Mouse (Mus musculus) MEL (cell line): ENCODE results near the gene Ifit3. TPM values are rescaled to one million over a fixed set of nuclear protein-coding genes. Genes with fewer than 3 reads are reported as not detected.
A peak's percentile ranks its signal among the peaks of the same experiment; 100 is the strongest.

ENCODE experiments used
- DNase-seq: peaks from one replicate; pipeline ENCODE4 v3.0.0; 2011; ENCODE audit warnings: low read depth, low spot score
- H3K27ac ChIP-seq: 2 replicates; pipeline ENCODE4 v1.5.1; 2012; ENCODE audit warnings: low read depth, mild to moderate bottlenecking, control low read depth, low read length, moderate library complexity; ENCODE audit not compliant: control insufficient read depth
- H3K27me3 ChIP-seq, 2 experiments: fragments of 150-350 bp in 1 of 2; sonication (generic) in 1 of 2; 2 replicates each; pipeline ENCODE4 v1.6.1; 2012; ENCODE audit warnings: low read length in 2 of 2, mild to moderate bottlenecking in 2 of 2, improper control_type of control experiment in 1 of 2, moderate library complexity in 1 of 2; ENCODE audit not compliant: insufficient read depth in 2 of 2, control insufficient read depth in 1 of 2
- H3K36me3 ChIP-seq, 2 experiments: 2 replicates each; pipeline ENCODE4 v1.6.1; 2012 to 2014; ENCODE audit warnings: low read length in 2 of 2, improper control_type of control experiment in 1 of 2, inconsistent platforms in 1 of 2, mild to moderate bottlenecking in 1 of 2; ENCODE audit not compliant: insufficient read depth in 2 of 2, control insufficient read depth in 1 of 2
- H3K4me1 ChIP-seq, 2 experiments: fragments of 150-350 bp in 1 of 2; sonication (generic) in 1 of 2; 2 replicates each; pipeline ENCODE4 v1.6.1; 2012; ENCODE audit warnings: low read length in 2 of 2, improper control_type of control experiment in 1 of 2, mild to moderate bottlenecking in 1 of 2; ENCODE audit not compliant: insufficient read depth in 2 of 2, control insufficient read depth in 1 of 2
- H3K4me3 ChIP-seq, 2 experiments: fragments of 150-350 bp in 1 of 2; sonication (generic) in 1 of 2; 2 replicates each; pipeline ENCODE4 v1.5.1; 2012; ENCODE audit warnings: low read depth in 2 of 2, low read length in 2 of 2, mild to moderate bottlenecking in 2 of 2, moderate library complexity in 2 of 2, control low read depth in 1 of 2, improper control_type of control experiment in 1 of 2; ENCODE audit not compliant: control insufficient read depth in 1 of 2, insufficient read depth in 1 of 2
- H3K79me2 ChIP-seq: 2 replicates; pipeline ENCODE4 v1.6.1; 2012; ENCODE audit warnings: mild to moderate bottlenecking, low read length, moderate library complexity; ENCODE audit not compliant: control insufficient read depth, poor library complexity, insufficient read depth
- H3K9ac ChIP-seq: 2 replicates; pipeline ENCODE4 v1.6.1; 2012; ENCODE audit warnings: low read depth, mild to moderate bottlenecking, control low read depth, low read length, moderate library complexity; ENCODE audit not compliant: control insufficient read depth, poor library complexity, severe bottlenecking
- H3K9me3 ChIP-seq: fragments of 150-350 bp; sonication (generic); replicated peaks from 2 replicates; pipeline ENCODE4 v1.6.1; 2012; ENCODE audit warnings: mild to moderate bottlenecking, low read length, improper control_type of control experiment, moderate library complexity; ENCODE audit not compliant: insufficient read depth
- BHLHE40 ChIP-seq: IDR thresholded peaks from 2 replicates; pipeline ENCODE4 v1.6.1; 2012; ENCODE audit warnings: low read depth, mild to moderate bottlenecking, inconsistent platforms, low read length, improper control_type of control experiment, borderline replicate concordance
- CHD1 ChIP-seq: IDR thresholded peaks from 2 replicates; pipeline ENCODE4 v1.6.1; 2012; ENCODE audit warnings: low read depth, mild to moderate bottlenecking, inconsistent platforms, low read length, improper control_type of control experiment
- CHD2 ChIP-seq: IDR thresholded peaks from 2 replicates; pipeline ENCODE4 v1.6.1; 2011; ENCODE audit warnings: low read length, improper control_type of control experiment
- CTCF ChIP-seq, 3 experiments: IDR thresholded peaks in 2 of 3; conservative IDR thresholded peaks in 1 of 3; 2 replicates each; pipeline ENCODE4 v1.5.1; 2011 to 2012; ENCODE audit warnings: low read length in 3 of 3, low read depth in 2 of 3, mild to moderate bottlenecking in 2 of 3, improper control_type of control experiment in 1 of 3, inconsistent platforms in 1 of 3, mixed read lengths in 1 of 3, moderate library complexity in 1 of 3; ENCODE audit not compliant: control insufficient read depth in 1 of 3, insufficient read depth in 1 of 3, poor library complexity in 1 of 3, severe bottlenecking in 1 of 3
- E2F4 ChIP-seq: IDR thresholded peaks from 2 replicates; pipeline ENCODE4 v1.6.1; 2011; ENCODE audit warnings: low read depth, low read length, improper control_type of control experiment, borderline replicate concordance
- ELF1 ChIP-seq: IDR thresholded peaks from 2 replicates; pipeline ENCODE4 v1.6.1; 2014; ENCODE audit warnings: low read depth, mild to moderate bottlenecking, inconsistent platforms, low read length, improper control_type of control experiment, moderate library complexity
- EP300 ChIP-seq, 2 experiments: IDR thresholded peaks; 2 replicates each; pipeline ENCODE4 v1.6.1; 2011; ENCODE audit warnings: improper control_type of control experiment in 2 of 2, low read length in 2 of 2, low read depth in 1 of 2, mild to moderate bottlenecking in 1 of 2
- ETS1 ChIP-seq: IDR thresholded peaks from 2 replicates; pipeline ENCODE4 v1.6.1; 2012; ENCODE audit warnings: low read depth, mild to moderate bottlenecking, inconsistent platforms, low read length, improper control_type of control experiment, moderate library complexity
- GABPA ChIP-seq: IDR thresholded peaks from 2 replicates; pipeline ENCODE4 v1.6.1; 2012; ENCODE audit warnings: low read depth, mild to moderate bottlenecking, inconsistent platforms, low read length, improper control_type of control experiment, moderate library complexity
- GATA1 ChIP-seq: IDR thresholded peaks from 2 replicates; pipeline ENCODE4 v1.6.1; 2011; ENCODE audit warnings: low read depth, low read length, improper control_type of control experiment
- HCFC1 ChIP-seq: IDR thresholded peaks from 2 replicates; pipeline ENCODE4 v1.6.1; 2012; ENCODE audit warnings: low read depth, mild to moderate bottlenecking, inconsistent platforms, low read length, improper control_type of control experiment, moderate library complexity
- JUND ChIP-seq: IDR thresholded peaks from 2 replicates; pipeline ENCODE4 v1.6.1; 2011; ENCODE audit warnings: low read depth, mild to moderate bottlenecking, improper control_type of control experiment, low read length
- KAT2A ChIP-seq: conservative IDR thresholded peaks from 2 replicates; pipeline ENCODE4 v1.6.1; 2012; ENCODE audit warnings: low read depth, low read length, improper control_type of control experiment, inconsistent platforms
- MAFK ChIP-seq: IDR thresholded peaks from 2 replicates; pipeline ENCODE4 v1.6.1; 2011; ENCODE audit warnings: low read depth, mild to moderate bottlenecking, low read length, improper control_type of control experiment, borderline replicate concordance
- MAX ChIP-seq: IDR thresholded peaks from 2 replicates; pipeline ENCODE4 v1.6.1; 2011; ENCODE audit warnings: low read length, improper control_type of control experiment
- MAZ ChIP-seq: IDR thresholded peaks from 2 replicates; pipeline ENCODE4 v1.6.1; 2012; ENCODE audit warnings: low read depth, mild to moderate bottlenecking, inconsistent platforms, low read length, improper control_type of control experiment
- MEF2A ChIP-seq: IDR thresholded peaks from 2 replicates; pipeline ENCODE4 v1.6.1; 2014; ENCODE audit warnings: low read depth, mild to moderate bottlenecking, inconsistent platforms, low read length, improper control_type of control experiment; ENCODE audit not compliant: poor library complexity, insufficient replicate concordance, severe bottlenecking; ENCODE audit errors: extremely low read depth
- MXI1 ChIP-seq: IDR thresholded peaks from 2 replicates; pipeline ENCODE4 v1.6.1; 2011; ENCODE audit warnings: mild to moderate bottlenecking, low read depth, low read length, improper control_type of control experiment
- MYB ChIP-seq: IDR thresholded peaks from 2 replicates; pipeline ENCODE4 v1.6.1; 2011; ENCODE audit warnings: mild to moderate bottlenecking, low read depth, low read length, improper control_type of control experiment
- MYC ChIP-seq: IDR thresholded peaks from 2 replicates; pipeline ENCODE4 v1.6.1; 2011; ENCODE audit warnings: low read depth, mild to moderate bottlenecking, low read length, improper control_type of control experiment, moderate library complexity
- NELFE ChIP-seq: IDR thresholded peaks from 2 replicates; pipeline ENCODE4 v1.6.1; 2011; ENCODE audit warnings: low read depth, low read length, improper control_type of control experiment
- NRF1 ChIP-seq: IDR thresholded peaks from 2 replicates; pipeline ENCODE4 v1.6.1; 2014; ENCODE audit warnings: low read depth, mild to moderate bottlenecking, inconsistent platforms, low read length, improper control_type of control experiment, moderate library complexity; ENCODE audit not compliant: poor library complexity, insufficient read depth, severe bottlenecking
- POLR2A ChIP-seq, 2 experiments: IDR thresholded peaks; 2 replicates each; pipeline ENCODE4 v1.6.1; 2011 to 2012; ENCODE audit warnings: low read length in 2 of 2, mild to moderate bottlenecking in 2 of 2, control low read depth in 1 of 2, improper control_type of control experiment in 1 of 2, low read depth in 1 of 2, moderate library complexity in 1 of 2; ENCODE audit not compliant: control insufficient read depth in 1 of 2, insufficient read depth in 1 of 2, poor library complexity in 1 of 2
- POLR2AphosphoS2 ChIP-seq: IDR thresholded peaks from 2 replicates; pipeline ENCODE4 v1.6.1; 2011; ENCODE audit warnings: low read length, improper control_type of control experiment
- POLR2AphosphoS5 ChIP-seq: IDR thresholded peaks from 2 replicates; pipeline ENCODE4 v1.6.1; 2012; ENCODE audit warnings: low read depth, borderline replicate concordance, mild to moderate bottlenecking, inconsistent platforms, low read length, moderate library complexity, mixed read lengths
- RAD21 ChIP-seq: IDR thresholded peaks from 2 replicates; pipeline ENCODE4 v1.6.1; 2011; ENCODE audit warnings: mild to moderate bottlenecking, low read depth, low read length, improper control_type of control experiment
- RCOR1 ChIP-seq: IDR thresholded peaks from 2 replicates; pipeline ENCODE4 v1.6.1; 2012; ENCODE audit warnings: low read depth, mild to moderate bottlenecking, inconsistent platforms, low read length, improper control_type of control experiment
- SIN3A ChIP-seq: IDR thresholded peaks from 2 replicates; pipeline ENCODE4 v1.6.1; 2012; ENCODE audit warnings: low read length, improper control_type of control experiment, inconsistent platforms
- SMC3 ChIP-seq: IDR thresholded peaks from 2 replicates; pipeline ENCODE4 v1.6.1; 2011; ENCODE audit warnings: low read depth, low read length, improper control_type of control experiment
- TAL1 ChIP-seq: IDR thresholded peaks from 2 replicates; pipeline ENCODE4 v1.6.1; 2012; ENCODE audit warnings: mild to moderate bottlenecking, inconsistent platforms, low read length, moderate library complexity, mixed read lengths
- TBP ChIP-seq: IDR thresholded peaks from 2 replicates; pipeline ENCODE4 v1.8.0; 2011; ENCODE audit warnings: low read depth, low read length, improper control_type of control experiment
- TCF12 ChIP-seq: IDR thresholded peaks from 2 replicates; pipeline ENCODE4 v1.6.1; 2014; ENCODE audit warnings: low read depth, mild to moderate bottlenecking, inconsistent platforms, low read length, improper control_type of control experiment, moderate library complexity
- UBTF ChIP-seq: IDR thresholded peaks from 2 replicates; pipeline ENCODE4 v1.6.1; 2012; ENCODE audit warnings: low read depth, mild to moderate bottlenecking, inconsistent platforms, low read length, improper control_type of control experiment, moderate library complexity, borderline replicate concordance; ENCODE audit not compliant: insufficient read depth
- USF2 ChIP-seq, 2 experiments: IDR thresholded peaks; 2 replicates each; pipeline ENCODE4 v1.6.1; 2011 to 2012; ENCODE audit warnings: improper control_type of control experiment in 2 of 2, low read length in 2 of 2, borderline replicate concordance in 1 of 2, inconsistent platforms in 1 of 2, low read depth in 1 of 2, mild to moderate bottlenecking in 1 of 2; ENCODE audit not compliant: insufficient read depth in 1 of 2
- ZC3H11A ChIP-seq: IDR thresholded peaks from 2 replicates; pipeline ENCODE4 v1.6.1; 2012; ENCODE audit warnings: low read depth, mild to moderate bottlenecking, inconsistent platforms, low read length, improper control_type of control experiment
- ZKSCAN1 ChIP-seq: IDR thresholded peaks from 2 replicates; pipeline ENCODE4 v1.6.1; 2012; ENCODE audit warnings: low read depth, mild to moderate bottlenecking, inconsistent platforms, low read length, improper control_type of control experiment, moderate library complexity
- ZMIZ1 ChIP-seq: IDR thresholded peaks from 2 replicates; pipeline ENCODE4 v1.6.1; 2012; ENCODE audit warnings: low read depth, mild to moderate bottlenecking, inconsistent platforms, low read length, improper control_type of control experiment, moderate library complexity
- ZNF384 ChIP-seq: IDR thresholded peaks from 2 replicates; pipeline ENCODE4 v1.6.1; 2012; ENCODE audit warnings: low read depth, mild to moderate bottlenecking, inconsistent platforms, low read length, improper control_type of control experiment
- polyA plus RNA-seq, 2 experiments: library from polyadenylated mRNA; stranded (reverse) in 1 of 2; unstranded in 1 of 2; fragments of >175 nt in 1 of 2; fragments of >200 nt in 1 of 2; gene quantifications; 2 replicates each; pipeline versions ENCODE4 v1.2.1 to v1.2.4; 2012; ENCODE audit warnings: low replicate concordance in 2 of 2, low read depth in 1 of 2; ENCODE audit not compliant: insufficient read length in 2 of 2, insufficient read depth in 1 of 2, missing spikeins in 1 of 2
- total RNA-seq: library from RNA; depleted of rRNA; stranded (reverse); fragments of 300-350 nt; gene quantifications from 2 replicates; pipeline ENCODE4 v1.2.3, GENCODE M21; 2012

Ifit3 gene
- total and polyA plus RNA-seq, 3 experiments, result 0.10 TPM; not detected in 2

- no peak overlapping the region for H3K27ac ChIP-seq
- peak; percentile 89 for DNase-seq
- peaks cover 0 to 5% of the 10 kb centered on the region in 2 experiments; a peak in 2 of 4 replicates for H3K4me1 ChIP-seq
- no peak overlapping the region for H3K4me3 ChIP-seq
- H3K36me3 ChIP-seq, result peaks cover 0 to 3% of the 10 kb centered on the region in 2 experiments; a peak in 2 of 4 replicates
- no peak overlapping the region for H3K9ac ChIP-seq
- H3K79me2 ChIP-seq, result no peaks in the 10 kb centered on the region
- no peaks in the 10 kb centered on the region for H3K9me3 ChIP-seq
- H3K27me3 ChIP-seq, result peaks cover 2% of the 10 kb centered on the region in 2 experiments
- TF ChIP-seq RAD21, result peak; percentile 86
- TF ChIP-seq HCFC1, result 0 out of 2 replicates have a peak, but pooled peaks have one; percentile 20
- no peak for TF ChIP-seq ZMIZ1
- TF ChIP-seq MYC, result no peak
- TF ChIP-seq JUND, result no peak
- TF ChIP-seq BHLHE40, result no peak
- TF ChIP-seq SIN3A, result no peak
- TF ChIP-seq MXI1, result no peak
- no peak for TF ChIP-seq POLR2AphosphoS2
- no peak for TF ChIP-seq MAFK
- no peak for TF ChIP-seq POLR2A (IDR thresholded peaks at IDR 0.05; ENCODE audit: control insufficient read depth in 1 of 2, insufficient read depth in 1 of 2, low read depth in 1 of 2, low read length in 2 of 2, poor library complexity in 1 of 2)
- TF ChIP-seq NRF1, result no peak
- TF ChIP-seq E2F4, result no peak
- no peak for TF ChIP-seq RCOR1
- no peak for TF ChIP-seq CHD1
- no peak for TF ChIP-seq ZNF384
- TF ChIP-seq MEF2A, result no peak
- TF ChIP-seq MAZ, result no peak
- TF ChIP-seq TCF12, result no peak
- no peak for TF ChIP-seq NELFE
- TF ChIP-seq SMC3, result peak; percentile 95
- TF ChIP-seq ELF1, result no peak
- no peak for TF ChIP-seq MYB
- TF ChIP-seq GATA1, result no peak
- no peak for TF ChIP-seq ZKSCAN1
- TF ChIP-seq CHD2, result no peak
- TF ChIP-seq KAT2A, result no peak
- no peak for TF ChIP-seq EP300 (IDR thresholded peaks at IDR 0.05; ENCODE audit: low read depth in 1 of 2, low read length in 2 of 2)
- TF ChIP-seq MAX, result no peak
- 0 out of 2 replicates have a peak, but pooled peaks have one; percentile 17 for TF ChIP-seq TBP
- no peak for TF ChIP-seq POLR2AphosphoS5
- TF ChIP-seq GABPA, result no peak
- TF ChIP-seq ZC3H11A, result peak; percentile 76
- TF ChIP-seq CTCF (IDR thresholded peaks at IDR 0.05 in 2 of 3, conservative IDR thresholded peaks at IDR 0.05 in 1 of 3; ENCODE audit: control insufficient read depth in 1 of 3, insufficient read depth in 1 of 3, low read depth in 2 of 3, low read length in 3 of 3, poor library complexity in 1 of 3, severe bottlenecking in 1 of 3), result peak; percentile 77 to 94 (median 92)
- TF ChIP-seq ETS1, result no peak
- TF ChIP-seq TAL1, result no peak
- TF ChIP-seq USF2 (IDR thresholded peaks at IDR 0.05; ENCODE audit: borderline replicate concordance in 1 of 2, insufficient read depth in 1 of 2, low read depth in 1 of 2, low read length in 2 of 2), result no peak
- no peak for TF ChIP-seq UBTF
These were observed 35.4 kb upstream of the Ifit3 start for GRCm38 (mm10) chr19:34547976-34548375.
